Mouse (Mus musculus): Measurements from ENCODE around the gene Rrn3. TPM values are rescaled to one million over a fixed set of nuclear protein-coding genes. Genes with fewer than 3 reads are reported as not detected.

The Rrn3 gene
- polyA plus RNA-seq, 1 experiment from 2014 or later, result 70.6 TPM

- no peak for DNase-seq (ENCODE audit: low spot score)
- WGBS, result 80% methylated on average over 5 of the region's 5 CpGs
- Histone ChIP-seq H3K27me3 (ENCODE audit: insufficient read depth, poor library complexity, severe bottlenecking) (no peaks in the 10 kb centered on the region), H3K4me3 (no peak overlapping the region), H3K36me3 (peaks cover 93% of the 10 kb centered on the region), H3K4me1 (no peaks in the 10 kb centered on the region), H3K27ac (no peak overlapping the region), H3K9me3 (no peaks in the 10 kb centered on the region)
Observed at GRCm38 (mm10) chr16:13804666-13805065, 24.2 kb downstream of the Rrn3 start.

GRCm38 (mm10) chr16:13807616-13808015, 27.1 kb downstream of the Rrn3 start:
- WGBS, result 94% methylated on average over 4 of the region's 4 CpGs
- H3K27ac ChIP-seq, result no peak overlapping the region
- peaks cover 93% of the 10 kb centered on the region for H3K36me3 ChIP-seq

GRCm38 (mm10) chr16:13808410-13808809, 27.9 kb downstream of the Rrn3 start:
- H3K27me3 ChIP-seq (ENCODE audit: insufficient read depth, poor library complexity, severe bottlenecking), result no peaks in the 10 kb centered on the region
- DNase-seq (ENCODE audit: low spot score), result no peak
- no peak overlapping the region for H3K4me3 ChIP-seq
- 92% methylated on average over 7 of the region's 7 CpGs for WGBS
- peaks cover 94% of the 10 kb centered on the region for H3K36me3 ChIP-seq
- H3K9me3 ChIP-seq, result no peaks in the 10 kb centered on the region
- H3K4me1 ChIP-seq, result no peaks in the 10 kb centered on the region
- no peak overlapping the region for H3K27ac ChIP-seq

More at GRCm38 (mm10) chr16:13807616-13808015, 27.1 kb downstream of the Rrn3 start:
- Histone ChIP-seq H3K27me3 (ENCODE audit: insufficient read depth, poor library complexity, severe bottlenecking) (no peaks in the 10 kb centered on the region), H3K4me3 (no peak overlapping the region), H3K4me1 (no peaks in the 10 kb centered on the region), H3K9me3 (no peaks in the 10 kb centered on the region)
- no peak for DNase-seq (ENCODE audit: low spot score)

GRCm38 (mm10) chr16:13812152-13812551, 31.6 kb downstream of the Rrn3 start:
- no peak overlapping the region for H3K4me3 ChIP-seq
- 89% methylated on average over 6 of the region's 6 CpGs for WGBS
- H3K36me3 ChIP-seq, result peaks cover 83% of the 10 kb centered on the region
- DNase-seq (ENCODE audit: low spot score), result no peak
- H3K9me3 ChIP-seq, result no peaks in the 10 kb centered on the region
- no peak overlapping the region for H3K27ac ChIP-seq
- H3K4me1 ChIP-seq, result no peaks in the 10 kb centered on the region
- no peaks in the 10 kb centered on the region for H3K27me3 ChIP-seq (ENCODE audit: insufficient read depth, poor library complexity, severe bottlenecking)

GRCm38 (mm10) chr16:13813200-13813599, 32.7 kb downstream of the Rrn3 start:
- WGBS, result 96% methylated on average over 3 of the region's 3 CpGs
- DNase-seq (ENCODE audit: low spot score), result no peak
- H3K36me3 ChIP-seq, result peaks cover 76% of the 10 kb centered on the region

GRCm38 (mm10) chr16:13818560-13819393, 38.3 kb downstream of the Rrn3 start, which contains the start of gene Ntan1:
TSS of gene Ntan1 (plus strand) at chr16:13818845.
- peak within 1 kb of the TSS; percentile 70 for H3K4me3 ChIP-seq
- no peaks in the 10 kb centered on the region for H3K27me3 ChIP-seq (ENCODE audit: insufficient read depth, poor library complexity, severe bottlenecking)
- WGBS, result under 1% methylated on average over 58 of the region's 58 CpGs
- no peaks in the 10 kb centered on the region for H3K9me3 ChIP-seq
- peaks cover 12% of the 10 kb centered on the region for H3K4me1 ChIP-seq
- peak; percentile 98 for DNase-seq (ENCODE audit: low spot score)
- peak within 1 kb of the TSS; percentile 91 for H3K27ac ChIP-seq
- peaks cover 26% of the 10 kb centered on the region for H3K36me3 ChIP-seq

More at GRCm38 (mm10) chr16:13813200-13813599, 32.7 kb downstream of the Rrn3 start:
- Histone ChIP-seq H3K27ac (no peak overlapping the region), H3K27me3 (ENCODE audit: insufficient read depth, poor library complexity, severe bottlenecking) (no peaks in the 10 kb centered on the region), H3K9me3 (no peaks in the 10 kb centered on the region), H3K4me3 (no peak overlapping the region), H3K4me1 (peaks cover 5% of the 10 kb centered on the region)

- Histone ChIP-seq H3K27me3 (ENCODE audit: insufficient read depth, poor library complexity, severe bottlenecking) (no peaks in the 10 kb centered on the region), H3K9me3 (no peaks in the 10 kb centered on the region), H3K4me3 (peak overlapping the region; percentile 70), H3K4me1 (peaks cover 12% of the 10 kb centered on the region), H3K36me3 (peaks cover 23% of the 10 kb centered on the region), H3K27ac (peak overlapping the region; percentile 91)
- no peak for DNase-seq (ENCODE audit: low spot score)
- WGBS, result under 1% methylated on average over 36 of the region's 36 CpGs
Observed at GRCm38 (mm10) chr16:13819394-13819743, 38.9 kb downstream of the Rrn3 start.

- Histone ChIP-seq H3K27ac (peak overlapping the region; percentile 91), H3K4me1 (peaks cover 12% of the 10 kb centered on the region), H3K27me3 (ENCODE audit: insufficient read depth, poor library complexity, severe bottlenecking) (no peaks in the 10 kb centered on the region), H3K9me3 (no peaks in the 10 kb centered on the region), H3K4me3 (peak overlapping the region; percentile 70), H3K36me3 (peaks cover 20% of the 10 kb centered on the region; the same call in 1 of the 2 replicates)
- DNase-seq (ENCODE audit: low spot score), result no peak
- 32% methylated on average over 12 of the region's 12 CpGs for WGBS
Observed at GRCm38 (mm10) chr16:13819806-13820500, 39.4 kb downstream of the Rrn3 start.

GRCm38 (mm10) chr16:13820771-13821170, 40.3 kb downstream of the Rrn3 start:
- peaks cover 16% of the 10 kb centered on the region for H3K4me1 ChIP-seq
- no peak for DNase-seq (ENCODE audit: low spot score)
- H3K9me3 ChIP-seq, result no peaks in the 10 kb centered on the region
- WGBS, result 89% methylated on average over 5 of the region's 5 CpGs
- H3K4me3 ChIP-seq, result 0 out of 2 replicates have a peak overlapping the region, but pooled peaks have one; percentile 70
- H3K27ac ChIP-seq, result no peak overlapping the region
- no peaks in the 10 kb centered on the region for H3K27me3 ChIP-seq (ENCODE audit: insufficient read depth, poor library complexity, severe bottlenecking)
- peaks cover 12% of the 10 kb centered on the region; the same call in 1 of the 2 replicates for H3K36me3 ChIP-seq

GRCm38 (mm10) chr16:13825781-13826490, 45.4 kb downstream of the Rrn3 start:
- no peak for DNase-seq (ENCODE audit: low spot score)
- H3K4me3 ChIP-seq, result no peak overlapping the region
- no peak overlapping the region for H3K27ac ChIP-seq
- peaks cover 14% of the 10 kb centered on the region; the same call in 1 of the 2 replicates for H3K4me1 ChIP-seq
- no peaks in the 10 kb centered on the region for H3K27me3 ChIP-seq (ENCODE audit: insufficient read depth, poor library complexity, severe bottlenecking)
- peaks cover 48% of the 10 kb centered on the region for H3K36me3 ChIP-seq
- 70% methylated on average over 7 of the region's 7 CpGs for WGBS
- no peaks in the 10 kb centered on the region for H3K9me3 ChIP-seq

GRCm38 (mm10) chr16:13826511-13826910, 46.0 kb downstream of the Rrn3 start:
- Histone ChIP-seq H3K27ac (no peak overlapping the region), H3K36me3 (peaks cover 53% of the 10 kb centered on the region), H3K27me3 (ENCODE audit: insufficient read depth, poor library complexity, severe bottlenecking) (no peaks in the 10 kb centered on the region), H3K4me1 (peaks cover 14% of the 10 kb centered on the region; the same call in 1 of the 2 replicates), H3K4me3 (no peak overlapping the region), H3K9me3 (no peaks in the 10 kb centered on the region)
- DNase-seq (ENCODE audit: low spot score), result no peak
- 87% methylated on average over 4 of the region's 4 CpGs for WGBS

- Histone ChIP-seq H3K36me3 (peaks cover 86% of the 10 kb centered on the region), H3K4me3 (no peak overlapping the region), H3K27ac (no peak overlapping the region), H3K4me1 (peaks cover 13% of the 10 kb centered on the region; the same call in 1 of the 2 replicates), H3K27me3 (ENCODE audit: insufficient read depth, poor library complexity, severe bottlenecking) (no peaks in the 10 kb centered on the region), H3K9me3 (no peaks in the 10 kb centered on the region)
- 89% methylated on average over 10 of the region's 10 CpGs for WGBS
- DNase-seq (ENCODE audit: low spot score), result no peak
Observed at GRCm38 (mm10) chr16:13830444-13830843, 49.9 kb downstream of the Rrn3 start.
